Mouse (Mus musculus): ENCODE measurements around the gene Tnip1. TPM values are rescaled to one million over a fixed set of nuclear protein-coding genes. Genes with fewer than 3 reads are reported as not detected.

Gene Tnip1
- polyA plus RNA-seq, 1 experiment, result 3.7 TPM

GRCm38 (mm10) chr11:54885406-54885805 lies 77.3 kb downstream of the Tnip1 start:
- TF ChIP-seq GATA1 (IDR thresholded peaks at IDR 0.05; ENCODE audit: low read length) (no peak), TAL1 (IDR thresholded peaks at IDR 0.05; ENCODE audit: low read length) (no peak)
- no peaks in the 10 kb centered on the region for H3K9me3 ChIP-seq (ENCODE audit: control insufficient read depth, low read length)
- peaks cover 2% of the 10 kb centered on the region; the same call in 1 of the 2 replicates for H3K4me1 ChIP-seq (ENCODE audit: control insufficient read depth)
- H3K36me3 ChIP-seq (ENCODE audit: control insufficient read depth), result no peaks in the 10 kb centered on the region
- no peaks in the 10 kb centered on the region for H3K27me3 ChIP-seq (ENCODE audit: control insufficient read depth)
- no peak overlapping the region for H3K4me3 ChIP-seq (replicated peaks)

DNA sequence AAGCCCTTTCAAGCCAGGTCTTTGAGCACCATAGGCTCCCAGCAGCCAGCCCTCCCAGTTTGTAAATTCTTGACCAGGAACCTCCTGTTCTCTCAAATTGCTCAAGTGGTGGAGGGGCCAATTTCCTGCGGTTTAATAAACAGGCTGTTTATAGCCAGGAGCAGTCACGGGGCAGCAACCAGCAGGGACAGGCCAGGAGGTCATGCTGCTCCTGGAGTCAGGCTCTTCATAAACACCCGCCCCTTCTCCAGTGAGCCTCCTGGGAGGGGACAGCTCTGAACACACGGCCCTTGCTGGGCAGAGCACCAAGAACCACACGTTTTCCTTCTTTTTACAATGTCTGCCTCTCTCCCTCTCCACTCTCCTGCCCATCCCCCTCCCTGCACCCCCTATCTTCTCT lies 77.8 kb downstream of the Tnip1 start:
- no peak overlapping the region for H3K4me3 ChIP-seq (replicated peaks)
- no peaks in the 10 kb centered on the region for H3K9me3 ChIP-seq (ENCODE audit: control insufficient read depth, low read length)
- peaks cover 3% of the 10 kb centered on the region for H3K4me1 ChIP-seq (ENCODE audit: control insufficient read depth)
- H3K27me3 ChIP-seq (ENCODE audit: control insufficient read depth), result no peaks in the 10 kb centered on the region
- no peak for TF ChIP-seq GATA1 (IDR thresholded peaks at IDR 0.05; ENCODE audit: low read length)
- TF ChIP-seq TAL1 (IDR thresholded peaks at IDR 0.05; ENCODE audit: low read length), result no peak
- H3K36me3 ChIP-seq (ENCODE audit: control insufficient read depth), result no peaks in the 10 kb centered on the region

- Histone ChIP-seq H3K36me3 (ENCODE audit: control insufficient read depth) (no peaks in the 10 kb centered on the region), H3K9me3 (ENCODE audit: control insufficient read depth, low read length) (no peaks in the 10 kb centered on the region), H3K27me3 (ENCODE audit: control insufficient read depth) (no peaks in the 10 kb centered on the region), H3K4me3 (replicated peaks) (no peak overlapping the region), H3K4me1 (ENCODE audit: control insufficient read depth) (peaks cover 5% of the 10 kb centered on the region)
- no peak for TF ChIP-seq GATA1 (IDR thresholded peaks at IDR 0.05; ENCODE audit: low read length)
- TF ChIP-seq TAL1 (IDR thresholded peaks at IDR 0.05; ENCODE audit: low read length), result no peak
Observed at GRCm38 (mm10) chr11:54884197-54884828, 78.4 kb downstream of the Tnip1 start.

GRCm38 (mm10) chr11:54882671-54883070 lies 80.0 kb downstream of the Tnip1 start:
- H3K4me1 ChIP-seq (ENCODE audit: control insufficient read depth), result peaks cover 5% of the 10 kb centered on the region
- H3K27me3 ChIP-seq (ENCODE audit: control insufficient read depth), result no peaks in the 10 kb centered on the region
- no peak overlapping the region for H3K4me3 ChIP-seq (replicated peaks)
- TF ChIP-seq TAL1 (IDR thresholded peaks at IDR 0.05; ENCODE audit: low read length) (no peak), GATA1 (IDR thresholded peaks at IDR 0.05; ENCODE audit: low read length) (no peak)
- no peaks in the 10 kb centered on the region for H3K36me3 ChIP-seq (ENCODE audit: control insufficient read depth)
- H3K9me3 ChIP-seq (ENCODE audit: control insufficient read depth, low read length), result no peaks in the 10 kb centered on the region

- Histone ChIP-seq H3K9me3 (ENCODE audit: control insufficient read depth, low read length) (no peaks in the 10 kb centered on the region), H3K4me3 (replicated peaks) (no peak overlapping the region), H3K36me3 (ENCODE audit: control insufficient read depth) (no peaks in the 10 kb centered on the region), H3K4me1 (ENCODE audit: control insufficient read depth) (peaks cover 5% of the 10 kb centered on the region), H3K27me3 (ENCODE audit: control insufficient read depth) (no peaks in the 10 kb centered on the region)
- TF ChIP-seq TAL1 (IDR thresholded peaks at IDR 0.05; ENCODE audit: low read length) (no peak), GATA1 (IDR thresholded peaks at IDR 0.05; ENCODE audit: low read length) (no peak)
Observed at GRCm38 (mm10) chr11:54881051-54881474, 81.7 kb downstream of the Tnip1 start.

DNA sequence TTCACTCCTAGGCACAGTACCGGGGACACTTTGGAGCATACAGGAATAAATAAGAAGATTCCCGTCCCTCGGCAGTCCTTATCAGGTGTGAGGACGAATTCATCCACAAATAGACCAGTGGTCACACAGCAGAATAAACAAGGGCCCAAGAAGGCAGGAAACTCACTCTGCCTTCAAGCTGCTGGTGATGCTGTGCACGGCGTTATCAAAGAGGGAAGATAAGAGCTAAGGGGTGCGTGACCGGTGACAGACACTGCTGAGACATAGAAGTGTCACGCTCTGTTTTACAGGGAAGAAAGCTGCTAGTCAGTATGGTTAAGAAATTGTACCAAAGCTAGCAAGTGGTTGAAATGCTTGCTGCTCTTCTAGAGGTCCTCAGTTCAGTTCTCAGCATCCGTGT lies 82.8 kb downstream of the Tnip1 start:
- Histone ChIP-seq H3K36me3 (ENCODE audit: control insufficient read depth) (no peaks in the 10 kb centered on the region; the same call in 1 of the 2 replicates), H3K27me3 (ENCODE audit: control insufficient read depth) (no peaks in the 10 kb centered on the region), H3K4me3 (replicated peaks) (no peak overlapping the region), H3K4me1 (ENCODE audit: control insufficient read depth) (peaks cover 3% of the 10 kb centered on the region), H3K9me3 (ENCODE audit: control insufficient read depth, low read length) (no peaks in the 10 kb centered on the region)
- TF ChIP-seq TAL1 (IDR thresholded peaks at IDR 0.05; ENCODE audit: low read length) (no peak), GATA1 (IDR thresholded peaks at IDR 0.05; ENCODE audit: low read length) (no peak)

- peaks cover 3% of the 10 kb centered on the region; the same call in 1 of the 2 replicates for H3K4me1 ChIP-seq (ENCODE audit: control insufficient read depth)
- H3K27me3 ChIP-seq (ENCODE audit: control insufficient read depth), result no peaks in the 10 kb centered on the region
- TF ChIP-seq TAL1 (IDR thresholded peaks at IDR 0.05; ENCODE audit: low read length) (no peak), GATA1 (IDR thresholded peaks at IDR 0.05; ENCODE audit: low read length) (no peak)
- no peak overlapping the region for H3K4me3 ChIP-seq (replicated peaks)
- H3K9me3 ChIP-seq (ENCODE audit: control insufficient read depth, low read length), result no peaks in the 10 kb centered on the region
- peaks cover under 1% of the 10 kb centered on the region for H3K36me3 ChIP-seq (ENCODE audit: control insufficient read depth)
Observed at GRCm38 (mm10) chr11:54879434-54879833, 83.3 kb downstream of the Tnip1 start.

DNA sequence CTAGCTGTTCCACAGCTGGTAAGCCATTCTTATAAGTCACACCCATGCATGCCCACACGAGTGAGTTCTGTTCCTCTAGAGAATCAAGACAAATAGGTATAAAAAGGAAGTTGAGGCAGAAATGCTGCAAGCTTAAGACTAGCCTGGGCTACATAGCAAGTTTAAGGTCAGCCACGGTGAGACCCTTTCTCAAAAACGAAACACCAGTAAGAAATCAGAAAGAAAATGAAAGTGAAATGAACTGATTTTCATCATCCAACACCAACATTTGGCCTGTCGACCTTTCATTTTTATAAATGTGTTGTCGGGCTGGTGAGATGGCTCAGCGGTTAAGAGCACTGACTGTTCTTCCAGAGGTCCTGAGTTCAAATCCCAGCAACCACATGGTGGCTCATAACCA lies 83.8 kb downstream of the Tnip1 start:
- Histone ChIP-seq H3K4me1 (ENCODE audit: control insufficient read depth) (peaks cover 3% of the 10 kb centered on the region; the same call in 1 of the 2 replicates), H3K27me3 (ENCODE audit: control insufficient read depth) (no peaks in the 10 kb centered on the region), H3K36me3 (ENCODE audit: control insufficient read depth) (peaks cover 6% of the 10 kb centered on the region), H3K4me3 (replicated peaks) (no peak overlapping the region), H3K9me3 (ENCODE audit: control insufficient read depth, low read length) (no peaks in the 10 kb centered on the region)
- no peak for TF ChIP-seq TAL1 (IDR thresholded peaks at IDR 0.05; ENCODE audit: low read length)
- TF ChIP-seq GATA1 (IDR thresholded peaks at IDR 0.05; ENCODE audit: low read length), result no peak

GRCm38 (mm10) chr11:54876031-54876430 lies 86.7 kb downstream of the Tnip1 start:
- Histone ChIP-seq H3K4me3 (replicated peaks) (no peak overlapping the region), H3K36me3 (ENCODE audit: control insufficient read depth) (peaks cover 34% of the 10 kb centered on the region), H3K4me1 (ENCODE audit: control insufficient read depth) (peaks cover 3% of the 10 kb centered on the region; the same call in 1 of the 2 replicates), H3K27me3 (ENCODE audit: control insufficient read depth) (no peaks in the 10 kb centered on the region), H3K9me3 (ENCODE audit: control insufficient read depth, low read length) (no peaks in the 10 kb centered on the region)
- TF ChIP-seq GATA1 (IDR thresholded peaks at IDR 0.05; ENCODE audit: low read length), result no peak
